Mouse (Mus musculus): ENCODE results near the gene Cyp2a4.
"Not testable (repeated sequence)": the region's sequence is repeated elsewhere in the genome, so short reads cannot be mapped to it uniquely, and the experiment has no call there.

GRCm38 (mm10) chr7:26306926-26307325 lies at the start of gene Cyp2a4:
- not testable (repeated sequence) for TF ChIP-seq GATA1 (IDR thresholded peaks at IDR 0.05; ENCODE audit: borderline replicate concordance, low read length); FLI1 (IDR thresholded peaks at IDR 0.05; ENCODE audit: low read length)

All from megakaryocyte, embryonic 14.5 days (primary cell).